Comparison of ENCODE assay signal across 8 mouse cellular contexts in genomic region chr7:140856785-140857549, GRCm38 (mm10). TPM values are rescaled to one million over a fixed set of nuclear protein-coding genes. Genes with fewer than 3 reads are reported as not detected.
DNase-seq lines count a peak whose midpoint lies in the region; ATAC-seq lines count a peak whose summit lies in the region.

Ric8a (plus strand) TSS chr7:140856957.

- no peaks in the 10 kb centered on the region for H3K9me3 ChIP-seq in hindbrain, embryonic 15.5 days

- peak within 1 kb of the TSS; percentile 93 for H3K27ac ChIP-seq in hindbrain, embryonic 15.5 days (replicated peaks)

- ATAC-seq in hindbrain, embryonic 15.5 days (ENCODE audit: low FRiP score, low read depth): peak; percentile 77

- under 1% methylated on average over 50 of the region's 50 CpGs for WGBS in hindbrain, embryonic 15.5 days

- peak within 1 kb of the TSS; percentile 90 for H3K4me3 ChIP-seq in hindbrain, embryonic 15.5 days

- peak within 1 kb of the TSS; percentile 80 for H3K4me2 ChIP-seq in hindbrain, embryonic 15.5 days

- H3K27me3 ChIP-seq in hindbrain, embryonic 15.5 days: no peaks in the 10 kb centered on the region

- peaks cover 36% of the 10 kb centered on the region for H3K4me1 ChIP-seq in hindbrain, embryonic 15.5 days (replicated peaks)

- DNase-seq in ZHBTc4 (ENCODE audit: low read depth, low spot score): peak; percentile 91
- DNase-seq in cerebellum, postnatal 4 days (ENCODE audit: low spot score in 2 of 2): peak; percentile 70 to 79
- peak; percentile 92 for DNase-seq in gastrocnemius, adult 18-20 months (ENCODE audit: low spot score)
- peak; percentile 90 to 91 for DNase-seq in layer of hippocampus, postnatal 36 days
- peak; percentile 94 for DNase-seq in lung, postnatal 25 days (ENCODE audit: low spot score)
- peak; percentile 79 for DNase-seq in retina, embryonic 14.5 days (ENCODE audit: low spot score)
- peak; percentile 84 to 86 for DNase-seq in thymus, postnatal 36 days

- peak within 1 kb of the TSS; percentile 90 for H3K9ac ChIP-seq in hindbrain, embryonic 15.5 days

- peaks cover 44% of the 10 kb centered on the region for H3K36me3 ChIP-seq in hindbrain, embryonic 15.5 days

RNA-seq across cellular contexts. Expression of gene Ric8a, which starts in this region (rescaled TPM):
- total RNA-seq in gastrocnemius, adult 18-20 months (2021): 10 to 100 TPM; 11.9 to 13.7 TPM
- polyA plus RNA-seq in hindbrain, embryonic 15.5 days (2015; fragmentation: Nextera tagmentation; extraction: Ambion mirVana): 97.6 and 104 TPM in 2 replicates
- 10 to 100 TPM; 76.8 to 83.7 TPM for total RNA-seq in layer of hippocampus, postnatal 36 days (2021)

Comparison
In these comparisons a context has a peak if more than half of its experiments do, and no peak if none do; other contexts are left out.
1. Peak in every context shown above with its lines: DNase-seq, ATAC-seq, H3K4me3 ChIP-seq and H3K27ac ChIP-seq.
2. RNA of gene Ric8a (total RNA-seq): 76.8 to 83.7 TPM in layer of hippocampus, postnatal 36 days; 11.9 to 13.7 TPM in gastrocnemius, adult 18-20 months; every median in the first group is over 4 times any median in the second.